Mouse (Mus musculus) neural tube, embryonic 14.5 days (tissue): Measurements from ENCODE around the gene Pcdh9. TPM values are rescaled to one million over a fixed set of nuclear protein-coding genes. Genes with fewer than 3 reads are reported as not detected.
"Not testable (repeated sequence)": the region's sequence is repeated elsewhere in the genome, so short reads cannot be mapped to it uniquely, and the experiment has no call there.

Source experiments
- ATAC-seq: fragments of 200-750 bp; cut with Nextera tagmentation; 2 replicates; pipeline ENCODE4 v1.8.0; 2017; ENCODE audit warnings: low read depth, mild to moderate bottlenecking, moderate TSS enrichment, moderate library complexity
- H3K27ac ChIP-seq: fragments of 300-500 bp; sonication (generic); 2 replicates; pipeline ENCODE4 v1.5.1; 2014; ENCODE audit warnings: low read depth, mild to moderate bottlenecking, control low read depth, low read length, moderate library complexity, mixed read lengths
- H3K27me3 ChIP-seq: fragments of 300-500 bp; sonication (generic); 2 replicates; pipeline ENCODE4 v1.6.1; 2014; ENCODE audit warnings: low read length; ENCODE audit not compliant: control insufficient read depth, insufficient read depth
- H3K36me3 ChIP-seq: fragments of 300-500 bp; sonication (generic); 2 replicates; pipeline ENCODE4 v1.6.1; 2014; ENCODE audit warnings: low read length, mixed read lengths; ENCODE audit not compliant: control insufficient read depth, insufficient read depth
- H3K4me1 ChIP-seq: fragments of 300-500 bp; sonication (generic); 2 replicates; pipeline ENCODE4 v1.6.1; 2014; ENCODE audit warnings: low read length; ENCODE audit not compliant: control insufficient read depth, insufficient read depth
- H3K4me2 ChIP-seq: fragments of 300-500 bp; sonication (generic); 2 replicates; pipeline ENCODE4 v1.6.1; 2014; ENCODE audit warnings: mild to moderate bottlenecking, low read depth, low read length, control low read depth
- H3K4me3 ChIP-seq: fragments of 300-500 bp; sonication (generic); 2 replicates; pipeline ENCODE4 v1.5.1; 2014; ENCODE audit warnings: low read depth, low read length, control low read depth, mixed read lengths
- H3K9ac ChIP-seq: fragments of 300-500 bp; sonication (generic); replicated peaks from 2 replicates; pipeline ENCODE4 v1.6.1; 2014; ENCODE audit warnings: low read depth, mild to moderate bottlenecking, control low read depth, low read length, mixed read lengths
- H3K9me3 ChIP-seq: fragments of 300-500 bp; sonication (generic); 2 replicates; pipeline ENCODE4 v1.6.1; 2016; ENCODE audit warnings: low read length; ENCODE audit not compliant: control insufficient read depth
- WGBS: fragments of 180-500 bp; shearing (Covaris S2); extraction: QIAGEN DNeasy Blood & Tissue Kit; methylation state at CpG from one replicate; pipeline ENCODE4 v1.1.7; 2014; 5-methylcytosine and 5-hydroxymethylcytosine counted together
- polyA plus RNA-seq: library from polyadenylated mRNA; unstranded; fragments of >200 nt; fragmentation: Nextera tagmentation; extraction: Ambion mirVana; gene quantifications from 2 replicates; pipeline ENCODE4 v1.2.1, GENCODE M21; 2014

Pcdh9 gene
- polyA plus RNA-seq, 1 experiment from 2014 or later: 180 TPM

- H3K36me3 ChIP-seq: no peaks in the 10 kb centered on the region
- no peaks in the 10 kb centered on the region for H3K9me3 ChIP-seq
- no peaks in the 10 kb centered on the region for H3K4me1 ChIP-seq
- no peak overlapping the region for H3K4me3 ChIP-seq
- no peak overlapping the region for H3K4me2 ChIP-seq
- no peak for ATAC-seq
- H3K27ac ChIP-seq: no peak overlapping the region
- no peaks in the 10 kb centered on the region for H3K27me3 ChIP-seq
- H3K9ac ChIP-seq: no peak overlapping the region
These were observed 615.7 kb downstream of the Pcdh9 start for GRCm38 (mm10) chr14:93274767-93275166.

DNA sequence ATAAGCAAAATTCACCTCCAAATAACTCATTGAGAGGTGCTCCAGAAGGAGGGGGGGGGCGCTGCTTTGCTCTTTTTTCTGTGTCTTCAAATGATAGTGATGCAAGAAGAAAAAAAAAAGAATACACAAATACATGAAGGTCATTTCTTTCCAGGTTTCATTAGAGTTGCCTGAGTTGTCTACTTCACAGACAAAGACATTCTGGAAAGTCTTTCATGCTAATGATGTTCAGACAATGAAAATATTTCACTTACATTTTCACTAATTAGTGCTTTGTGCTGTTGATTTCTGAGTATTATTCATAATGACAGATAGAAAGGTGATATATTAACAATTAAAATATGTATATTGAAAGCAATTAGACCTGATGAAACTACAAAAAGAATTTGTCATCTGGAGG lies 637.1 kb downstream of the Pcdh9 start:
- H3K4me2 ChIP-seq: no peak overlapping the region
- no peaks in the 10 kb centered on the region for H3K4me1 ChIP-seq
- no peaks in the 10 kb centered on the region for H3K27me3 ChIP-seq
- no peak overlapping the region for H3K4me3 ChIP-seq
- WGBS: 74% methylated on average over 1 of the region's 1 CpGs
- no peaks in the 10 kb centered on the region for H3K36me3 ChIP-seq
- no peak for ATAC-seq
- H3K9ac ChIP-seq: no peak overlapping the region
- H3K27ac ChIP-seq: no peak overlapping the region
- H3K9me3 ChIP-seq: no peaks in the 10 kb centered on the region

- H3K9ac ChIP-seq: no peak overlapping the region
- no peak overlapping the region for H3K27ac ChIP-seq
- WGBS: 76% methylated on average over 3 of the region's 3 CpGs
- H3K9me3 ChIP-seq: no peaks in the 10 kb centered on the region
- H3K27me3 ChIP-seq: no peaks in the 10 kb centered on the region
- H3K4me2 ChIP-seq: no peak overlapping the region
- no peak for ATAC-seq
- no peaks in the 10 kb centered on the region for H3K36me3 ChIP-seq
- H3K4me3 ChIP-seq: no peak overlapping the region
- no peaks in the 10 kb centered on the region for H3K4me1 ChIP-seq
These were observed 650.2 kb downstream of the Pcdh9 start for GRCm38 (mm10) chr14:93240263-93240662.

GRCm38 (mm10) chr14:93234333-93234732 lies 656.1 kb downstream of the Pcdh9 start:
- H3K27ac ChIP-seq: no peak overlapping the region
- no peaks in the 10 kb centered on the region for H3K36me3 ChIP-seq
- no peaks in the 10 kb centered on the region for H3K9me3 ChIP-seq
- H3K4me3 ChIP-seq: no peak overlapping the region
- WGBS: 39% methylated on average over 3 of the region's 3 CpGs
- H3K9ac ChIP-seq: no peak overlapping the region
- ATAC-seq: no peak
- no peak overlapping the region for H3K4me2 ChIP-seq
- H3K4me1 ChIP-seq: 0 out of 2 replicates have a peak, but pooled peaks cover 8% of the 10 kb centered on the region
- H3K27me3 ChIP-seq: no peaks in the 10 kb centered on the region

DNA sequence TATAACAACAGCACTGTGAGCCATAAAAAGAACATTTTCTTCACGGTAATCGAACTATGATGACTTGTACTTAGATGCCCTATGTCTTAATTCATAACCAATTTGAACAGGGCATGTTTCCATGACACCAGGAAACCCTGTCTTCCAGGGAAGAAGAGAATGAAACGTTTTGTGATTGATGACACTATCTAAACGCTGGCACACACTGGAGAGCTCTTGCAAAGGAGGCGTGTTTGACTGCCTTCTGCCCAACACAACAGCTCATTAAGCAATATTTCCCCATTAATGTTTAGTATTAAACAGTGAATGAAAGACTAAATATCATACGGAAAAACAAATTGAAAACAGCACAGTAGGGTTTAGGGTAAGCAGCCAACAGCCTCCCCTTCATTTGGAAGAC lies 656.9 kb downstream of the Pcdh9 start:
- Histone ChIP-seq H3K9me3 (no peaks in the 10 kb centered on the region), H3K4me1 (0 out of 2 replicates have a peak, but pooled peaks cover 8% of the 10 kb centered on the region), H3K36me3 (no peaks in the 10 kb centered on the region), H3K4me3 (no peak overlapping the region), H3K27me3 (no peaks in the 10 kb centered on the region), H3K4me2 (no peak overlapping the region), H3K9ac (no peak overlapping the region), H3K27ac (no peak overlapping the region)
- WGBS: 23% methylated on average over 6 of the region's 6 CpGs
- ATAC-seq: peak; percentile 88

DNA sequence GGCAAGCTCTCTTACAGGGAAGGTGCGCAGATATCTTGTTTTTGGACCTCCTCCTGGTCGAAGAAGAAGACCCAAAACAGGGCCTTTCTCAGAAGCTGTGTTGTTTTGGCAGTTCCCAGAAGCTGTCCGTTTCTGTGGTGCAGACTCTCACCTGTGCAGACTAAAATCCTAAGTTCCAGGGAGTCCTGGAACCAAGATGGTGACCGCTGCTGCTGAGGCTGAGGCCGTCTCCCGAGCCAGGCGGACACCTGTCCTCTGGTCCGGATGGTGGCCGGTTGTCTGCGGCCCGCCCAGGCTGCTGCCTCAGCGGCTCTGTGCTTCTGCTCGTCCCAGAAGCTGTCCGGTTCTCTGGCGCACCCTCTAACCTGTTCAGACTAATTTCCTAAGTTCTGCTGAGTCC lies 675.6 kb downstream of the Pcdh9 start:
- not testable (repeated sequence) for ATAC-seq, H3K9ac ChIP-seq, H3K27ac ChIP-seq, H3K4me3 ChIP-seq, H3K27me3 ChIP-seq, H3K4me2 ChIP-seq, H3K9me3 ChIP-seq, H3K36me3 ChIP-seq, H3K4me1 ChIP-seq
- WGBS: 100% methylated on average over 5 of the region's 15 CpGs

- Histone ChIP-seq H3K9me3 (no peaks in the 10 kb centered on the region), H3K4me2 (no peak overlapping the region), H3K36me3 (no peaks in the 10 kb centered on the region), H3K27ac (no peak overlapping the region), H3K9ac (no peak overlapping the region), H3K27me3 (no peaks in the 10 kb centered on the region), H3K4me3 (no peak overlapping the region), H3K4me1 (no peaks in the 10 kb centered on the region)
- ATAC-seq: no peak
- WGBS: 67% methylated on average over 2 of the region's 2 CpGs
These were observed 690.7 kb downstream of the Pcdh9 start for GRCm38 (mm10) chr14:93199791-93200190.

- H3K9ac ChIP-seq: no peak overlapping the region
- no peaks in the 10 kb centered on the region for H3K36me3 ChIP-seq
- no peak overlapping the region for H3K4me3 ChIP-seq
- no peaks in the 10 kb centered on the region for H3K9me3 ChIP-seq
- 87% methylated on average over 9 of the region's 9 CpGs for WGBS
- H3K27ac ChIP-seq: no peak overlapping the region
- no peaks in the 10 kb centered on the region for H3K27me3 ChIP-seq
- no peaks in the 10 kb centered on the region for H3K4me1 ChIP-seq
- no peak overlapping the region for H3K4me2 ChIP-seq
- ATAC-seq: no peak
These were observed 707.6 kb downstream of the Pcdh9 start for GRCm38 (mm10) chr14:93182606-93183491.

- Histone ChIP-seq H3K4me3 (no peak overlapping the region), H3K36me3 (no peaks in the 10 kb centered on the region), H3K4me1 (no peaks in the 10 kb centered on the region), H3K9ac (no peak overlapping the region), H3K9me3 (no peaks in the 10 kb centered on the region), H3K27me3 (no peaks in the 10 kb centered on the region), H3K27ac (no peak overlapping the region), H3K4me2 (no peak overlapping the region)
- ATAC-seq: peak; percentile 72; the same call in 1 of the 2 replicates
These were observed 721.3 kb downstream of the Pcdh9 start for GRCm38 (mm10) chr14:93169201-93169600.
